Mouse (Mus musculus) macrophage (primary cell): ENCODE data around the gene Pdlim7. TPM values are rescaled to one million over a fixed set of nuclear protein-coding genes. Genes with fewer than 3 reads are reported as not detected.

Experiments
- H3K27ac ChIP-seq: fragments of 350-480 bp; formaldehyde crosslinking; 2 replicates; pipeline ENCODE4 v1.9.0; 2021
- H3K36me3 ChIP-seq: fragments of 350-480 bp; formaldehyde crosslinking; 2 replicates; pipeline ENCODE4 v1.9.0; 2021; ENCODE audit errors: inconsistent target
- H3K4me3 ChIP-seq: fragments of 350-480 bp; formaldehyde crosslinking; 2 replicates; pipeline ENCODE4 v1.9.0; 2021; ENCODE audit errors: inconsistent target
- H3K79me2 ChIP-seq: fragments of 350-480 bp; formaldehyde crosslinking; 2 replicates; pipeline ENCODE4 v1.9.0; 2021; ENCODE audit errors: inconsistent target
- WGBS: methylation state at CpG from one replicate; pipeline ENCODE4 v1.1.7; 2026; ENCODE audit warnings: inconsistent platforms; ENCODE audit not compliant: missing documents; 5-methylcytosine and 5-hydroxymethylcytosine counted together
- polyA plus RNA-seq: library from polyadenylated mRNA; stranded (reverse); fragments of 250-400 nt; gene quantifications from 3 replicates; pipeline ENCODE4 v1.2.4, GENCODE M21; 2018; ENCODE audit warnings: inconsistent platforms

Pdlim7 gene
- polyA plus RNA-seq, 1 experiment from 2014 or later = 0.44 TPM

DNA sequence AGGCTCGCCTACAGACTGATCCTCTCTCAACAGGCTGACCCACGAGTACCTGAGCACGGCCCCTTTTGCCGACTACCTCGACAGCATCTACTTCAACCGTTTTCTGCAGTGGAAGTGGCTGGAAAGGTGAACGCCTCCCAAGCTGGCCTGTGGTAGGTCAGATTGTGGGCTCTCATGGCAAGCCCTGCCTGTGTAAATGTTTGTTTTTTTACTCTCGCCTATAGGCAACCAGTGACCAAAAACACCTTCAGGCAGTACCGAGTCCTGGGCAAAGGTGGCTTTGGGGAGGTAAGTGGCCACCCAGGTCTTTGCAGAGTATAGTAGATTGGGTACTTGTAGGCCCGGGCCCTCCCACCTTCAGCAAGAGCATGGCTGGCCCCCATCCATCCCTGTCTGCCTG is 62.2 kb downstream of the Pdlim7 start:
- 95% methylated on average over 10 of the region's 10 CpGs for WGBS
- Histone ChIP-seq H3K27ac (no peak overlapping the region), H3K79me2 (peaks cover 24% of the 10 kb centered on the region; the same call in 1 of the 2 replicates), H3K36me3 (peaks cover 39% of the 10 kb centered on the region; the same call in 1 of the 2 replicates), H3K4me3 (no peak overlapping the region)

DNA sequence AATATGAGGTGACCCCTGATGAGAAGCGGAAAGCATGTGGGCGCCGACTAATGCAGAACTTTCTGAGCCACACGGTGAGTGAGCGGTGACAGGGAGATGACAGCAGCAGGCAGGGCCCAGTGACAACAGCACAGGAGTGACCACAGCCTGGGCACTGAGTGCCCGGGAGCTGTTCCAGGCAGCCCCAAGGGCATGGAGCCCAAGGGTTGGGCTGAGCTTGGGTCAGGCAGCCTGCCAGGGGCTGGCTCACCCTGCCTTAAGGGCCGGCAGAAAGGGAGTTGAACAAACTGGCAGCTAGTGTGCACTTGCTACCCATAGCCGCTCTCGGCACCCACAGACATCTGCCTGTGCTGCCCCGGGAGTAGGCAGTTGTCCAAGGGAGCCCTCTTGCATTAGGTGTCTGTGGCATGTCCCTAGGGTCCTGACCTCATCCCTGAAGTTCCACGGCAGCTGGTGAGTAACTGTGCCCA is 62.9 kb downstream of the Pdlim7 start:
- H3K36me3 ChIP-seq = peaks cover 39% of the 10 kb centered on the region; the same call in 1 of the 2 replicates
- H3K27ac ChIP-seq = no peak overlapping the region
- no peak overlapping the region for H3K4me3 ChIP-seq
- H3K79me2 ChIP-seq = peaks cover 32% of the 10 kb centered on the region; the same call in 1 of the 2 replicates
- WGBS = 92% methylated on average over 11 of the region's 11 CpGs

DNA sequence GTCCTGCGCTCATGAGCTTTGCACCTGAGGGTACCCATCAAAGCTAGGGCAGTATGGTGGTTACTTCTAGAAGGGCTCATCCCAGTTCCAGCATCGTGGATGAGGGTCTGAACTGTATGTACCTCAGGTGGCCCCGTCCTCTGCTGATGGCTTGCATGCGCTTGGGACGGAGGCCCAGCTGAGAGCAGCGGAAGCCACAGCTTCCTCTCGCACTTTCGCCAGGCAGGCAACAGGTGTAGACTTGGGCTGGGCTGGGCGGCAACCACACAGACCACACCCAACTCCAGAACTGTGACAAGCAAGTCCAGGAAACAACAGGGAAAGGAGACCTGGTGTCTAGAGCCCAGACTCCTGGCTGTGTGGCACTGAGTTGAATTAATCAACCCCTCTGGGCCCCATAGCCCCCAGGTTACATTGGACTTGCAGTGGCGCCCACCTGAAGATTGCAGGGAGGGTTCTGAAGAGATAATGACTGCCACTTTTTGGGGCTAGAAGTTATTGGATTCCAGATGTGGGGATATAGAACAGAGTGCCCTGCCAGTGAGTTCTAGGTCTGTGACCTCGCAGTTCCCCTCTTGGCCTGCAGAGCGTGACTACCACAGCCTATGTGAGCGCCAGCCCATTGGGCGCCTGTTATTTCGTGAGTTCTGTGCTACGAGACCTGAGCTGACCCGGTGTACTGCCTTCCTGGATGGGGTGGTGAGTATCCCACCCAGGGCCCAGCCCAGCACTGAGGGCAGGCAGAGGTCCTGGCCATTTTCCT is 63.6 kb downstream of the Pdlim7 start:
- Histone ChIP-seq H3K4me3 (no peak overlapping the region), H3K27ac (no peak overlapping the region), H3K36me3 (peaks cover 39% of the 10 kb centered on the region; the same call in 1 of the 2 replicates), H3K79me2 (peaks cover 32% of the 10 kb centered on the region; the same call in 1 of the 2 replicates)
- WGBS = 79% methylated on average over 17 of the region's 17 CpGs

DNA sequence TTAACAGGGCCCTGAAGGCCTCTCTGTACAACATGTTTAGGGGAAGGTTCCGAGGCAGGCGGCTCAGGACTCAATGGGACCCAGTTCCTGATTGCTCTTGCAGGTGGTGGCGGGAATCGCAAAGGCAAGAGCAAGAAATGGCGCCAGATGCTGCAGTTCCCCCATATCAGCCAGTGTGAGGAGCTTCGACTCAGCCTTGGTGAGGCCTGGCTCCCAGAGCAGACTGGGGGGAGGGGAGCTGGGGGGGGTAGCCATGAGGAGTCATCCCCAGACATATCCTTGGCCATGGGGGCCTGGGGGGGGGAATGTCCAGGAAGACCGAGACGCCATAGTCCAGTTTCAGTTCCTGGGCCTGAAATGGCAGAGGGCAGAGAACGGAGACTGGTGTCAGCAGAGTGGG is 64.3 kb downstream of the Pdlim7 start:
- Histone ChIP-seq H3K4me3 (no peak overlapping the region), H3K36me3 (peaks cover 35% of the 10 kb centered on the region; the same call in 1 of the 2 replicates), H3K79me2 (peaks cover 32% of the 10 kb centered on the region; the same call in 1 of the 2 replicates), H3K27ac (no peak overlapping the region)
- WGBS = 74% methylated on average over 7 of the region's 9 CpGs

DNA sequence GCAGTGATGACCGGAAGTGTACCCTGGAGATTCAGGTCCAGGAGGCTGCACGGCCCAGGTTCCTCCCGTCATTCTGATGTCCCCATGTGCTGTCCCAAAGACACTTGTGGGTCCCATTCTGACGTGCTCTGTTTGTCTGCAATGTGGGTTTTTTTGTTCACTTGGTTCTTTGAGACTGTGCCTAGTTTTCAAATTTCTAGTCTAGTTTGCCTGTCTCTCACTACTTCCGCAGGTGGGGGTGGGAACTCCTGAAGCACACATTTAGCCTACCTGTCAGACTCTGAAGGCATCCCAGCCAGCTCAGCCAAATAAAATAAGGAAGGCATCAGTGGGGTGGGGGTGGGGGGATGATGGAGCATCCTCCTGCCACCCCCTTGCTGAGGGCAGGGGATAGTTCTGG is 65.3 kb downstream of the Pdlim7 start:
- WGBS = 80% methylated on average over 5 of the region's 5 CpGs
- peaks cover 32% of the 10 kb centered on the region; the same call in 1 of the 2 replicates for H3K79me2 ChIP-seq
- H3K36me3 ChIP-seq = peaks cover 26% of the 10 kb centered on the region; the same call in 1 of the 2 replicates
- H3K4me3 ChIP-seq = no peak overlapping the region
- no peak overlapping the region for H3K27ac ChIP-seq

DNA sequence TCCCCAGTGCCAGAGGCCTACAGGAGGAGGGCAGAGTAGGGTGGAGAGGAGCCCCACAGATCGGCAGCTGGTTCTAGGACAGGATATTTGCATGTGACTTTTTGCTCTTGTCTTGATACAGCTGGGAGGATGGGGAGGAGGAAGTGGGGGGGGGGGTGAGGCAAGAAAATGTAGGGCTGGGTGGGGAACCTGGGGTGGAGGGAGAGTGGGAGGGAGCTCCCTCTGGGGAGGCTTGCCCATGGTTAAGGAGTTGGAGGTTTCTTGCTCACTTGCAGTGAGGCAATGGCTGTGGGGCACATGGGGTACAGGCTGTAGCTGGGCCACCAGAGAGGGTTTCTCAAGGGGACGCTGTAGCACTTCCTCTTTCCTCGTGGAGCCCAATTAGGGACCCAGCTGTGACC is 65.9 kb downstream of the Pdlim7 start:
- no peak overlapping the region for H3K4me3 ChIP-seq
- WGBS = 5% methylated on average over 3 of the region's 3 CpGs
- peaks cover 20% of the 10 kb centered on the region; the same call in 1 of the 2 replicates for H3K36me3 ChIP-seq
- H3K27ac ChIP-seq = no peak overlapping the region
- H3K79me2 ChIP-seq = peaks cover 32% of the 10 kb centered on the region; the same call in 1 of the 2 replicates

DNA sequence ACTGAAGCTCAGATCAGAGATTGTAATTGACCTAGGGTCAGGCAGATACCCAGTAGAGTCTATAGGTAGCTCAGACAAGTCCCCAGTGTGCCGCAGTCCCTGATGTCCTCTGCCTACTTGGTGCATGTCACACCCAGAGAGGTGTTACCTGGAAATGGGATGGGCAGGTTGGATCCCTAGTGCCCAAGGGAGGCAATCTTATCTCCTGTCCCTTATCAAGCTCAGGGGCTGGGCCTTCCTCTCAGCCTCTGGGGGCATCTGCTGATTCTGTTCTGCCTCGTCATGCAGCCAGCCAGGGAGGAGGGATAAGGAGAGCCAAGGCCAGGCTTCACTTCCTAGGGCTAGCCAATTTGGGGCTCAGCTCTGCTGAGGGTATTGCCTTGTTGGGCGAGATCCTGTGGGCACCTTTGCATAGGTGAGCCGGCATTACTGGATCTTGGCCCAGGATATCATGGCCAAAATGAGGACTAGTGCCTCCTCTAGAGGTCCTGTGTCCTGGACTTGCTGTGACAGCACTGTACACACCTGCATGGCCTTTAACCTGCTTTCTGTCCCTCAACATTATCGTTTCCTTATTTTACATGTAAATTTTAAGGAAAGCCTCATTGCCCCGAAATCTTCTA is 66.9 kb downstream of the Pdlim7 start:
- Histone ChIP-seq H3K36me3 (peaks cover 10% of the 10 kb centered on the region; the same call in 1 of the 2 replicates), H3K27ac (no peak overlapping the region), H3K79me2 (peaks cover 32% of the 10 kb centered on the region; the same call in 1 of the 2 replicates), H3K4me3 (no peak overlapping the region)
- WGBS = 75% methylated on average over 6 of the region's 6 CpGs

Other genes starting within 250 kb of the Pdlim7 start
- gene Prelid1, start 193.2 kb downstream of the Pdlim7 start, polyA plus RNA-seq = 183 to 228 TPM (median 200 TPM) in 3 replicates
- 34.9 to 62.7 TPM (median 47.3 TPM) in 3 replicates for gene Rab24, start 191.7 kb downstream of the Pdlim7 start, polyA plus RNA-seq
- gene Mxd3, start 183.9 kb downstream of the Pdlim7 start, polyA plus RNA-seq = 0.43 to 1.1 TPM in 2 of 3 replicates, not detected in the other
- gene Lman2, start 150.9 kb downstream of the Pdlim7 start, polyA plus RNA-seq = 69.2 to 91.5 TPM (median 78.4 TPM) in 3 replicates
- 3.6 to 11.3 TPM (median 8.4 TPM) in 3 replicates for gene Rgs14, start 143.9 kb downstream of the Pdlim7 start, polyA plus RNA-seq
- gene Slc34a1, start 115.5 kb downstream of the Pdlim7 start, polyA plus RNA-seq = not detected in 3 replicates
- not detected in 3 replicates for gene Pfn3, start 98.4 kb downstream of the Pdlim7 start, polyA plus RNA-seq
- gene F12, start 86.9 kb downstream of the Pdlim7 start, polyA plus RNA-seq = not detected in 3 replicates
- 8.4 to 12.3 TPM (median 10.1 TPM) in 3 replicates for gene Grk6, start 68.6 kb downstream of the Pdlim7 start, polyA plus RNA-seq
- 0.27 TPM in 1 of 3 replicates, not detected in the others for gene Prr7, start 49.4 kb downstream of the Pdlim7 start, polyA plus RNA-seq
- 0.10 TPM in 1 of 3 replicates, not detected in the others for gene Dbn1, start 25.6 kb downstream of the Pdlim7 start, polyA plus RNA-seq
- gene Dok3, start 15.6 kb upstream of the Pdlim7 start, polyA plus RNA-seq = 6.1 to 22.8 TPM (median 15.9 TPM) in 3 replicates
- gene Ddx41, start 23.0 kb upstream of the Pdlim7 start, polyA plus RNA-seq = 26.5 to 32.5 TPM (median 27.1 TPM) in 3 replicates
- 11.7 to 25.1 TPM (median 12.9 TPM) in 3 replicates for gene Fam193b, start 57.4 kb upstream of the Pdlim7 start, polyA plus RNA-seq
- 100 to 185 TPM (median 135 TPM) in 3 replicates for gene Tmed9, start 60.1 kb upstream of the Pdlim7 start, polyA plus RNA-seq
- 11.0 to 27.4 TPM (median 23.7 TPM) in 3 replicates for gene B4galt7, start 86.2 kb upstream of the Pdlim7 start, polyA plus RNA-seq
- gene Caml, start 109.3 kb upstream of the Pdlim7 start, polyA plus RNA-seq = 34.6 to 38.5 TPM (median 35.0 TPM) in 3 replicates
- 30.1 to 38.6 TPM (median 34.6 TPM) in 3 replicates for gene Ddx46, start 121.4 kb upstream of the Pdlim7 start, polyA plus RNA-seq
- gene B230219D22Rik, start 179.4 kb upstream of the Pdlim7 start, polyA plus RNA-seq = 24.7 to 37.0 TPM (median 34.5 TPM) in 3 replicates
- gene Txndc15, start 201.0 kb upstream of the Pdlim7 start, polyA plus RNA-seq = 37.2 to 54.5 TPM (median 47.4 TPM) in 3 replicates
- gene Pcbd2, start 213.7 kb upstream of the Pdlim7 start, polyA plus RNA-seq = 22.0 to 41.0 TPM (median 36.0 TPM) in 3 replicates